Mouse (Mus musculus) kidney, embryonic 15.5 days (tissue): ENCODE measurements around the gene Tmem256. TPM values are rescaled to one million over a fixed set of nuclear protein-coding genes. Genes with fewer than 3 reads are reported as not detected.

ENCODE experiments used
- ATAC-seq: fragments of 200-750 bp; cut with Nextera tagmentation; replicated peaks from 2 replicates; pipeline ENCODE4 v1.8.0; 2017; ENCODE audit warnings: moderate TSS enrichment; ENCODE audit not compliant: low FRiP score
- H3K27ac ChIP-seq: fragments of 300-500 bp; sonication (generic); 2 replicates; pipeline ENCODE4 v1.5.1; 2015; ENCODE audit warnings: mild to moderate bottlenecking, inconsistent platforms
- H3K27me3 ChIP-seq: fragments of 300-500 bp; sonication (generic); 2 replicates; pipeline ENCODE4 v1.6.1; 2015; ENCODE audit warnings: inconsistent platforms
- H3K36me3 ChIP-seq: fragments of 300-500 bp; sonication (generic); 2 replicates; pipeline ENCODE4 v1.6.1; 2015; ENCODE audit warnings: inconsistent platforms
- H3K4me1 ChIP-seq: fragments of 300-500 bp; sonication (generic); 2 replicates; pipeline ENCODE4 v1.6.1; 2015; ENCODE audit warnings: inconsistent platforms
- H3K4me2 ChIP-seq: fragments of 300-500 bp; sonication (generic); 2 replicates; pipeline ENCODE4 v1.6.1; 2015; ENCODE audit warnings: moderate library complexity, mild to moderate bottlenecking, inconsistent platforms
- H3K4me3 ChIP-seq: fragments of 300-500 bp; sonication (generic); replicated peaks from 2 replicates; pipeline ENCODE4 v1.5.1; 2015; ENCODE audit warnings: mild to moderate bottlenecking, inconsistent platforms
- H3K9ac ChIP-seq: fragments of 300-500 bp; sonication (generic); 2 replicates; pipeline ENCODE4 v1.6.1; 2015; ENCODE audit warnings: mild to moderate bottlenecking, inconsistent platforms
- H3K9me3 ChIP-seq: fragments of 300-500 bp; sonication (generic); replicated peaks from 2 replicates; pipeline ENCODE4 v1.6.1; 2016; ENCODE audit warnings: inconsistent platforms
- WGBS: fragments of 180-500 bp; shearing (Covaris S2); methylation state at CpG from one replicate; pipeline ENCODE4 v1.1.7; 2015; ENCODE audit warnings: mixed read lengths; 5-methylcytosine and 5-hydroxymethylcytosine counted together
- polyA plus RNA-seq: library from polyadenylated mRNA; unstranded; fragments of >200 nt; fragmentation: Nextera tagmentation; extraction: Ambion mirVana; gene quantifications from 2 replicates; pipeline ENCODE4 v1.2.1, GENCODE M21; 2015

Tmem256 gene
- polyA plus RNA-seq, 1 experiment from 2014 or later: 409 TPM

DNA sequence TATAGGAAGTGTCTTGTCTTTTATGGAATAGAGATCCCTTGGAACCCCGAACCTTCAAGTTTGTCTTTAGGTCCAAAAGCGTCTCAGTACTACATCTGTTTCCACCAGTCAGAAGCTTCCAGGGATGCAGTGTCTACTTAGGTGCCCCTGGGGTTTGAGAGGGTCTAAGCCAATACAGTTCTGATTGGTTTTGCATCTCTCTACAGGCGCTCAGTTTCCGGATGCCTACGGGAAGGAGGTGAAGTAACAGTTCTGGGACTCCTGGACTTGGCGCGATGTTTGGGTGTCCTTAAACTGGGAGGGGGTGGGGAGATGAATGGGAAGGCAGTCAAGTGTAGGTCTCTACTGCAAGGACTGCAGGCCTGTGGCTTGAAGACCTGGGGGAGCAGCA lies 395 bp downstream of the Tmem256 start:
- Histone ChIP-seq H3K9me3 (no peaks in the 10 kb centered on the region), H3K4me3 (peak overlapping the region; percentile 74), H3K4me1 (peaks cover 46% of the 10 kb centered on the region), H3K4me2 (peak overlapping the region; percentile 97), H3K27me3 (peaks cover 17% of the 10 kb centered on the region), H3K27ac (peak overlapping the region; percentile 90), H3K36me3 (0 out of 2 replicates have a peak, but pooled peaks cover 7% of the 10 kb centered on the region), H3K9ac (peak overlapping the region; percentile 61)
- 2% methylated on average over 7 of the region's 7 CpGs for WGBS
- no peak for ATAC-seq

DNA sequence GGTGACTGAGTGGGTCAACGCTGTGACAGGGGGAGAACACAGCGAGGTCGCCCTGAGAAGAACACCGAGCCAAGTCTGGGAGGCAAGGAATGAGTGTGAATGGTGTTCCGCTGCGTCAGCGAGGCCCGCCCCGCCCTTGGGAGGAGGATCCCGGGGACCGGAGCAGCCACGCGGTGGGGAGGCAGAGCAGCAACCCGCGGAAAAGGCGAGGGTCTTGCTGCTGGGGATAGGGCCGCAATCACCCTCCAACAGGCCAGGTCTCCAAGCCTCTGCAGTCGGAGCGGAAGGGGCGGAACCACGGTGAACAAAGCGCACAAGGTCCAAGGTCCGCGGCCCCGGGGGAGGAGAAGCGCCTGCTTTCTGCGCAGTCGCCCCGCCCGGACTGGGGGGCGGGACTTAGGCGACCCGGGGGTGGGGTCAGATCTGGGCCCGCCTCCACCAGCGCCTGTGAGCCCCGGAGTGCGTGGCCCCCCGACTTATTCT lies 7.9 kb downstream of the Tmem256 start, which contains the start of gene Plscr3:
TSS of gene Plscr3 (plus strand) at position 179 of the 483 bp plus-strand sequence.
- ATAC-seq: peak; percentile 92
- no peaks in the 10 kb centered on the region for H3K9me3 ChIP-seq
- WGBS: 1% methylated on average over 38 of the region's 38 CpGs
- peaks cover 36% of the 10 kb centered on the region for H3K36me3 ChIP-seq
- peak within 1 kb of the TSS; percentile 83 for H3K9ac ChIP-seq
- H3K4me3 ChIP-seq: peak within 1 kb of the TSS; percentile 78
- no peaks in the 10 kb centered on the region for H3K27me3 ChIP-seq
- peak within 1 kb of the TSS; percentile 88 for H3K4me2 ChIP-seq
- H3K4me1 ChIP-seq: peaks cover 30% of the 10 kb centered on the region
- H3K27ac ChIP-seq: peak within 1 kb of the TSS; percentile 99

DNA sequence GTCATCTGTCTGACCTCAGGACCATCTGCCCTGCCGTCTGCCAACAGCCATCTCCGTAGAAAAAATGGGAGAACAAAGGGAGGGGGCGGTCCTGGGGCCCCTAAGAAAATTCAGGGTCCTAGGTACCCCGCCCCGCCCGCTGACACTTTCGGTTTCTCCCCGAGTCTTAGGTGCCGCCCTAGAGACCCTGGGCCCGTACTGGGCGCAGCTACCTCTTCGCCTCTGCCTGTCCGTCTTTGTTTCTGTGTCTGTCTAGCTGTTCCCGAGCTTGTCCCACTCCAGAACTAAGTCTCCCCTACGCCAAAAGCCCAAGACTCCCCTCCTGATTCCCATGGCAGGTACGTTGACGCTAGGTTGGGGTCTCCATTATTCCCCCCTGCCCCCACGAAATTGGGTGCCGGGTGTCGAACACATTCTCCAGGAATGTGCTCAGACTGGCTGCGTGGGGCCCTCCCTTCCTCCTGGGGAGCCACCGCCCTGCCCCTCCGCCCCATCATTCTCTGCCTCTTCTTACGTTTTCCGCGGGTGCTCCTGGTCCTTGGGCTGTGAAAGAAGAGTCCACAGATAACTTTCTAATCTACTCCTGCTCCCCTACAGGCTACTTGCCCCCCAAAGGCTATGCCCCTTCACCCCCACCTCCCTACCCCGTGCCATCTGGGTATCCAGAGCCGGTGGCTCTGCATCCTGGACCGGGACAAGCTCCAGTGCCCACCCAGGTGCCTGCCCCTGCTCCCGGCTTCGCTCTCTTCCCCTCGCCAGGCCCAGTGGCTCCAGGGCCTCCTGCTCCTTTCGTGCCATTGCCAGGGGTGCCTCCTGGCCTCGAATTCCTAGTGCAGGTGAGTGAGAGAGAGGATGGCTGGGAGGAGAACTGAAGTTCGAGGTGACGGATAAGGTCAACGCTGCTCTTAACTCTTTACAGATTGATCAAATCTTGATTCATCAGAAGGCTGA lies 8.7 kb downstream of the Tmem256 start:
- WGBS: 9% methylated on average over 37 of the region's 37 CpGs
- H3K4me2 ChIP-seq: peak overlapping the region; percentile 88
- peaks cover 30% of the 10 kb centered on the region for H3K4me1 ChIP-seq
- peak overlapping the region; percentile 78 for H3K4me3 ChIP-seq
- no peaks in the 10 kb centered on the region for H3K27me3 ChIP-seq
- peak overlapping the region; percentile 83 for H3K9ac ChIP-seq
- H3K27ac ChIP-seq: peak overlapping the region; percentile 99
- peak; percentile 70 for ATAC-seq
- no peaks in the 10 kb centered on the region for H3K9me3 ChIP-seq
- peaks cover 44% of the 10 kb centered on the region for H3K36me3 ChIP-seq

DNA sequence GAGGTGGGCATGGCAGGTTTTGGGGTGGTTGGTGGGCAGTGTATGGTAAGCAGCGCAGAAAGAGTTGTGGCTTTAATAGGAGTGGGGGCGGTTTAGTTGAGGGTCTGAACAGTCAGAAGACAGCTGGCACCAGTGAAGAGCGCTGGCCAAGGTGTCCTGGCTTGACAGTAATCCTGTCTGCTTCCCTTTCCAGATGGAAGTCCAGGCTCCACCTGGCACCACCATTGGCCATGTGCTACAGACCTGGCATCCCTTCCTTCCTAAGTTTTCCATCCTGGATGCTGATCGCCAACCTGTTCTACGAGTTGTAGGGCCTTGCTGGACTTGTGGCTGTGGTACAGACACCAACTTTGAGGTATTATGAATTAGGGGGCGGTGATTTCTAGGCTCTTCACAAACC lies 9.7 kb downstream of the Tmem256 start:
- Histone ChIP-seq H3K4me1 (peaks cover 32% of the 10 kb centered on the region), H3K36me3 (peaks cover 52% of the 10 kb centered on the region), H3K27ac (no peak overlapping the region), H3K27me3 (no peaks in the 10 kb centered on the region), H3K9ac (no peak overlapping the region), H3K4me3 (peak overlapping the region; percentile 78; the same call in 1 of the 2 replicates), H3K4me2 (peak overlapping the region; percentile 88; the same call in 1 of the 2 replicates), H3K9me3 (no peaks in the 10 kb centered on the region)
- no peak for ATAC-seq
- 94% methylated on average over 6 of the region's 6 CpGs for WGBS

DNA sequence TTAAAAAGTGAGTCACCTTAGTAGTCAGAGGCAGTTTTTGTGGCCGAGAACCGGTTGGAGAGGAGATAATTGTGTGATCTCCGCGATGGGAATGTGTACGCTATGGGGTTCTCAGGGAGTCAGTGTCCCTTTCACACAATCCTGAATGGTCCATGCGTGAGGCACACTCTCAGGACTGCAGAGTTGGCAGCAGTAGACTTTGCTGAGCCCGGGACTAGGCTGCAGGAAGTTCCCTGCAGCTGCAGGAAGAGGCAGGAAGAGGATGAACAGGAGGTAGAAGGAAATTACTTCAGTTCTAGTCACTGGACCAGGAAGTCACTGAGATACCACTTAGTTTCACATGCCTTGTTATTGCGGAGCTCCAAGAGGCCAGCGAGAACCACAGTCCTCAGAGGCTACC lies 10.8 kb downstream of the Tmem256 start:
- Histone ChIP-seq H3K27me3 (no peaks in the 10 kb centered on the region), H3K27ac (peak overlapping the region; percentile 56; the same call in 1 of the 2 replicates), H3K9me3 (no peaks in the 10 kb centered on the region), H3K4me1 (peaks cover 37% of the 10 kb centered on the region), H3K4me3 (no peak overlapping the region), H3K36me3 (peaks cover 52% of the 10 kb centered on the region), H3K9ac (no peak overlapping the region), H3K4me2 (no peak overlapping the region)
- WGBS: 89% methylated on average over 9 of the region's 9 CpGs
- ATAC-seq: no peak

DNA sequence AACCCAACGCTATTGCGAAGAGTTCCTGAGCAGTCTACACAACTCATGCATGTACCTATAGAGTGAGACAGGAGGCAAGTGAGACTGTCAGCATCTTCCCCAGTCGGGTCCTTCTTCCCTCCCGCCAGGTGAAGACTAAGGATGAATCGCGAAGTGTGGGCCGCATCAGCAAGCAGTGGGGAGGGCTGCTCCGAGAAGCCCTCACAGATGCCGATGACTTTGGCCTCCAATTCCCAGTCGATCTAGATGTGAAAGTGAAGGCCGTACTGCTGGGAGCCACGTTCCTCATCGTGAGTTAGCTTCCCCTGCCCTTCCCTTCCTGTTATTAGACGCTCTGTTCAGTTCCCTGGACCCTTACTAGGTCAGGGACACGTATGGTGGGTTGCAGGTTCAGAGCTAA lies 11.6 kb downstream of the Tmem256 start:
- H3K9ac ChIP-seq: no peak overlapping the region
- H3K36me3 ChIP-seq: peaks cover 52% of the 10 kb centered on the region
- no peak overlapping the region for H3K27ac ChIP-seq
- 92% methylated on average over 15 of the region's 15 CpGs for whole genome bisulfite sequencing
- no peak overlapping the region for H3K4me3 ChIP-seq
- no peak for ATAC-seq
- H3K9me3 ChIP-seq: no peaks in the 10 kb centered on the region
- H3K27me3 ChIP-seq: no peaks in the 10 kb centered on the region
- H3K4me1 ChIP-seq: peaks cover 41% of the 10 kb centered on the region
- H3K4me2 ChIP-seq: no peak overlapping the region

DNA sequence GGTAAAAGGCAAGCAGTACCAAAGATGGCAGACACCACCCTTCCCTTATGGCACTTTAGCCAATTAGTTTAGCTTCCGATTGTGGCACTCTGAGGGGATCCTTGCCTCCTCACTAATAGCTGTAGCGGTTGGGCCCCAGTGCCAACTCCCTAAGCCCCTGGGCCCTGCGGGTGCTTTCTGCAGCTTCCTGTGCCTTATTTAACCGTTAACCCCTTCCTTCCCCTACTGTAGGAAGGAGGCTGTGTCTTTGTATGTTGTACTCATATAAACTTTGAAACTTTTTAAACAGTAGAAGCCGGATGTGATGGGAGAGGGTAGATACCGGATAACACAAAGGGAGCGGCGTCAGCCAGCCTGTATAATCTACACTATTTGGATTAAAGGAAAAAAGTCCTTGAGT lies 12.4 kb downstream of the Tmem256 start:
- 76% methylated on average over 8 of the region's 8 CpGs for WGBS
- Histone ChIP-seq H3K9ac (no peak overlapping the region), H3K4me1 (peaks cover 42% of the 10 kb centered on the region), H3K27me3 (no peaks in the 10 kb centered on the region), H3K9me3 (no peaks in the 10 kb centered on the region), H3K36me3 (peaks cover 52% of the 10 kb centered on the region), H3K4me2 (no peak overlapping the region), H3K4me3 (no peak overlapping the region), H3K27ac (no peak overlapping the region)
- no peak for ATAC-seq

DNA sequence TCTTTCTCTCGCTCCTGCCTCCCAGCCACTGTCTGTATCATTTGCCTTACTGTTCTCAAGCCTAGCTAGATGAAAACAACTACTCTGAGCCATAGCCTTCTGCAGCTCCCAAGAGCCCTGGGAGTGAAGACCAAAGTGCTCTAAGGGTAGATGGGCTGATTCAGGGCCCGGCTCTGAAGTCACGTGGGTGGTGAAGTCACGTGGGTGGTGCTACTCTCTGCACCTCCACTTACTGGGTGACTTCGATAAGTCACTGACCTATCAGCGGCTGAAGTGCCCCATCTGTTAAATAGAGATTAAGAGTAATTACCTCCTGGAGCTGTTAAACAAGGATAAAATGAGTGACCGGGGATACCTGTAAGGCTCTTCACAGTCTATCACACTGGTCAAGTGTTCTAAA lies 15.7 kb downstream of the Tmem256 start:
- ATAC-seq: 0 out of 2 replicates have a peak, but pooled peaks have one; percentile 42
- 62% methylated on average over 7 of the region's 7 CpGs for WGBS
- H3K9me3 ChIP-seq: no peaks in the 10 kb centered on the region
- peaks cover 13% of the 10 kb centered on the region for H3K27me3 ChIP-seq
- peaks cover 38% of the 10 kb centered on the region for H3K36me3 ChIP-seq
- H3K4me1 ChIP-seq: peaks cover 27% of the 10 kb centered on the region
- H3K9ac ChIP-seq: no peak overlapping the region
- H3K27ac ChIP-seq: 0 out of 2 replicates have a peak overlapping the region, but pooled peaks have one; percentile 18
- H3K4me3 ChIP-seq: no peak overlapping the region
- no peak overlapping the region for H3K4me2 ChIP-seq

DNA sequence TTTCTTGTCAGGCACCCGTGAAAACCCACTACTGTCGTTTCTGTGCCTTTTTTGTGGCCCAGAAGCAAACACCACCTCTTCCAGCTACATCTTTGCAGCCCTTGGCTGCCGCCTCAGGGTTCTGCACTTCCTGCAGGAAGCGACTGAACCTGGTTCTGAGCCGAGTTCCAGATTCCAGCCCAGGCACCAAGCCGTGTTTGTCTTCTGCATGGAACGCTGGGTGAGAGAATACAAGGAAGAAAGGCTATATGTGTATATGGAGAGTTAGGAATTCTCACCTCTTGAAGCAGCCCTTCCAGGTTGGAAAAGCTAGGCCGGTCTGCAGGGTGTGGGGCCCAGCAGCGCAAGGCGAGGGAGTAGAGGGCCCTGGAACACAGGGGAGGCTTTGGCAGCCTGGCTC lies 16.4 kb downstream of the Tmem256 start:
- Histone ChIP-seq H3K9ac (no peak overlapping the region), H3K27ac (no peak overlapping the region), H3K4me3 (no peak overlapping the region), H3K36me3 (peaks cover 31% of the 10 kb centered on the region), H3K9me3 (no peaks in the 10 kb centered on the region), H3K4me1 (peaks cover 28% of the 10 kb centered on the region), H3K4me2 (no peak overlapping the region), H3K27me3 (peaks cover 20% of the 10 kb centered on the region)
- ATAC-seq: no peak
- 82% methylated on average over 10 of the region's 10 CpGs for WGBS

DNA sequence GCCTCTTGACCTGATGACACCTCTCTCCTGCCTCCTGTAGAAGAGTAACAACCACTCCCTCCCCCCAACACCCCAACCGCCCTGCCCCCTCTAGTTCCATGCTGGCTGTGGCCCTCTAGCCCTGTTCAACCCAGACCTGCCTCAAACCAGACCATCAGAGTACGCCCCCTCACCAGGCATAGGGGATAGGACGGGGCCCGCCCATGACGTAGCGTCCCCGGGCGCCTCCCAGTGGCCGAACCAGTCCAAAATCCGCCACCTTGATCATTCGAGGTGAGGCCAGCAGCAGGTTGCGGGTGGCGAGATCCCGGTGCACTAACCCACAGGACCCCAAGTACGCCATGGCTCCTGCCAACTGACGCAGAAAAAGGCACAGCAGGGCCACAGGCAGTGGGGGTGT lies 17.0 kb downstream of the Tmem256 start:
- H3K9ac ChIP-seq: no peak overlapping the region
- H3K36me3 ChIP-seq: peaks cover 25% of the 10 kb centered on the region
- H3K27me3 ChIP-seq: peaks cover 23% of the 10 kb centered on the region
- ATAC-seq: peak; percentile 77
- peaks cover 28% of the 10 kb centered on the region for H3K4me1 ChIP-seq
- WGBS: 27% methylated on average over 16 of the region's 16 CpGs
- H3K9me3 ChIP-seq: no peaks in the 10 kb centered on the region
- peak overlapping the region; percentile 39 for H3K4me2 ChIP-seq
- H3K27ac ChIP-seq: 0 out of 2 replicates have a peak overlapping the region, but pooled peaks have one; percentile 7
- H3K4me3 ChIP-seq: no peak overlapping the region

DNA sequence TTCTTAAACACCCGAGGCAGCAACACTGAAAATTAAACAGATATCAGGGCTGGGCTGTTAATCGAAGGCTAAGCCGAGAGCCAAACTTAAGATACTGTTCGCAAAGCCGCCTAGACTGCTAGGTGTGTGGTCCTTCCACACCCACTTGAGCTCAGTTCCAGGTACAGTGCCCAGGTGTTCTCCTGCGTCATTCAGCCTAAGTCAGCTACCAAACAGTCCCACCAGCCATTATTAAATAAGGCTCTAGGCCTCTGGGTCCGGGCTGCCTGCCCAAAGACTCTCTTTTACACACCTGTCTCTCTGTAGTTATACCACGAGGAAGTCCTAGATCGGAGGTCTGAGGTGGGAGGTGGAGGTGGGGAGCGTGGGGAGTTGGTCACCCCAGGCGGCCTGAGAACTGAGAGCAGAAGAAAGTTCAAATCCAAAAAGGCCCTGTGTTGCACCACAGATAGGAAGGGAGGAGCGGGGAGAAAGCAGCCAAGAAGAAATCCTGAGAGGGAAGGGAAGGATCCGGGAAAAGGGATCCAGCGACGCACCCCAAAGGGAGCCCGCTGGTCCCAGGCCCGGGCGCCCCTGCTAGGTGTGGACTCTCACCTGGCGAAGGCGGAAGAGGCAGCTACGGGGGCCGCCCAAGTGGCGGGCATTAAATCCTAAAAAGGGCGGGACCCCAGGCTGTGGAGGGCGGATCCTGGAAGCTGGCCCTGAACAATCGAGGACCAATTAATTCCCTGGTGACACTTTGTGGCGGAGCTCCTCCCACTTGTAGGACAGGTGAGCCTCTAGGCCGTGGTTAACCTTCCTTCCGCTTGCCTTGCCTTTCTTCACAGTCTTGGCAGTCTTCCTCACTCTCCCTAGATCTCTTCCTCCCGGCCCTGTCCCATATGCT lies 20.0 kb downstream of the Tmem256 start, which contains the start of gene Tnk1:
TSS of gene Tnk1 (minus strand) at position 618 of the 886 bp plus-strand sequence.
- H3K27ac ChIP-seq: peak within 1 kb of the TSS; percentile 41
- peak within 1 kb of the TSS; percentile 38 for H3K4me3 ChIP-seq
- peaks cover 23% of the 10 kb centered on the region for H3K27me3 ChIP-seq
- peak within 1 kb of the TSS; percentile 39; the same call in 1 of the 2 replicates for H3K9ac ChIP-seq
- H3K4me1 ChIP-seq: peaks cover 23% of the 10 kb centered on the region
- ATAC-seq: peak; percentile 61
- no peaks in the 10 kb centered on the region for H3K36me3 ChIP-seq
- H3K4me2 ChIP-seq: peak within 1 kb of the TSS; percentile 51
- no peaks in the 10 kb centered on the region for H3K9me3 ChIP-seq
- WGBS: 19% methylated on average over 30 of the region's 30 CpGs
